Mouse (Mus musculus) liver, embryonic 11.5 days (tissue): Measurements from ENCODE around the gene Echs1. TPM values are rescaled to one million over a fixed set of nuclear protein-coding genes. Genes with fewer than 3 reads are reported as not detected.
"Not testable (repeated sequence)": the region's sequence is repeated elsewhere in the genome, so short reads cannot be mapped to it uniquely, and the experiment has no call there.

Experiments used
- ATAC-seq: fragments of 200-750 bp; cut with Nextera tagmentation; replicated peaks from 2 replicates; pipeline ENCODE4 v1.8.0; 2017; ENCODE audit warnings: moderate number of reproducible peaks, mild to moderate bottlenecking, moderate TSS enrichment, moderate library complexity; ENCODE audit not compliant: low FRiP score
- DNase-seq: peaks from one replicate; pipeline ENCODE4 v3.0.0-alpha.2; 2017; ENCODE audit warnings: low spot score
- H3K27ac ChIP-seq: fragments of 300-500 bp; sonication (generic); 2 replicates; pipeline ENCODE4 v1.5.1; 2014; ENCODE audit warnings: mild to moderate bottlenecking, low read depth, low read length, control low read depth
- H3K27me3 ChIP-seq: fragments of 300-500 bp; sonication (generic); replicated peaks from 2 replicates; pipeline ENCODE4 v1.6.1; 2014; ENCODE audit warnings: low read length, mixed read lengths; ENCODE audit not compliant: control insufficient read depth, insufficient read depth
- H3K36me3 ChIP-seq: fragments of 300-500 bp; sonication (generic); 2 replicates; pipeline ENCODE4 v1.6.1; 2014; ENCODE audit warnings: mild to moderate bottlenecking, low read length, moderate library complexity, mixed read lengths; ENCODE audit not compliant: control insufficient read depth, insufficient read depth
- H3K4me1 ChIP-seq: fragments of 300-500 bp; sonication (generic); replicated peaks from 2 replicates; pipeline ENCODE4 v1.6.1; 2014; ENCODE audit warnings: low read length, mixed read lengths; ENCODE audit not compliant: control insufficient read depth, insufficient read depth
- H3K4me2 ChIP-seq: fragments of 300-500 bp; sonication (generic); 2 replicates; pipeline ENCODE4 v1.6.1; 2014; ENCODE audit warnings: mild to moderate bottlenecking, control low read depth, moderate library complexity
- H3K4me3 ChIP-seq: fragments of 300-500 bp; sonication (generic); 2 replicates; pipeline ENCODE4 v1.5.1; 2014; ENCODE audit warnings: low read depth, low read length, control low read depth
- H3K9ac ChIP-seq: fragments of 300-500 bp; sonication (generic); 2 replicates; pipeline ENCODE4 v1.6.1; 2014; ENCODE audit warnings: low read depth, low read length, control low read depth
- H3K9me3 ChIP-seq: fragments of 300-500 bp; sonication (generic); 2 replicates; pipeline ENCODE4 v1.6.1; 2016; ENCODE audit warnings: low read length, inconsistent platforms, mixed read lengths; ENCODE audit not compliant: control insufficient read depth
- WGBS: fragments of 180-500 bp; shearing (Covaris S2); extraction: QIAGEN DNeasy Blood & Tissue Kit; methylation state at CpG from one replicate; pipeline ENCODE4 v1.1.7; 2014; 5-methylcytosine and 5-hydroxymethylcytosine counted together
- polyA plus RNA-seq: library from polyadenylated mRNA; unstranded; fragments of >200 nt; fragmentation: Nextera tagmentation; extraction: Ambion mirVana; gene quantifications from 2 replicates; pipeline ENCODE4 v1.2.1, GENCODE M21; 2014

The Echs1 gene
- polyA plus RNA-seq, 1 experiment from 2014 or later, result 119 TPM

- peak overlapping the region; percentile 80 for H3K9ac ChIP-seq
- DNase-seq, result no peak
- H3K36me3 ChIP-seq, result no peaks in the 10 kb centered on the region
- no peak for ATAC-seq
- no peaks in the 10 kb centered on the region for H3K4me1 ChIP-seq
- H3K4me3 ChIP-seq, result peak overlapping the region; percentile 60
- H3K4me2 ChIP-seq, result peak overlapping the region; percentile 80
- no peaks in the 10 kb centered on the region for H3K9me3 ChIP-seq
- under 1% methylated on average over 8 of the region's 8 CpGs for WGBS
- no peaks in the 10 kb centered on the region for H3K27me3 ChIP-seq
- H3K27ac ChIP-seq, result peak overlapping the region; percentile 65
Observed at GRCm38 (mm10) chr7:140138021-140138310, 21.7 kb upstream of the Echs1 start.

- ATAC-seq (peak; percentile 97), DNase-seq (peak; percentile 97)
- H3K4me3 ChIP-seq, result peak within 1 kb of the TSS; percentile 60
- no peaks in the 10 kb centered on the region for H3K27me3 ChIP-seq
- H3K27ac ChIP-seq, result peak within 1 kb of the TSS; percentile 65
- no peaks in the 10 kb centered on the region for H3K36me3 ChIP-seq
- no peaks in the 10 kb centered on the region for H3K4me1 ChIP-seq
- peak within 1 kb of the TSS; percentile 80 for H3K4me2 ChIP-seq
- no peaks in the 10 kb centered on the region for H3K9me3 ChIP-seq
- H3K9ac ChIP-seq, result peak within 1 kb of the TSS; percentile 80
- whole genome bisulfite sequencing, result 2% methylated on average over 39 of the region's 39 CpGs
Observed at GRCm38 (mm10) chr7:140137135-140138020, 21.1 kb upstream of the Echs1 start, which contains the start of gene Mtg1. Mtg1 (plus strand) TSS chr7:140137564.

- no peak overlapping the region for H3K27ac ChIP-seq
- no peak overlapping the region for H3K4me2 ChIP-seq
- H3K4me1 ChIP-seq, result no peaks in the 10 kb centered on the region
- DNase-seq, result no peak
- no peak for ATAC-seq
- no peak overlapping the region for H3K4me3 ChIP-seq
- WGBS, result 75% methylated on average over 5 of the region's 5 CpGs
- H3K9me3 ChIP-seq, result no peaks in the 10 kb centered on the region
- no peak overlapping the region for H3K9ac ChIP-seq
- no peaks in the 10 kb centered on the region for H3K36me3 ChIP-seq
- no peaks in the 10 kb centered on the region for H3K27me3 ChIP-seq
Observed at GRCm38 (mm10) chr7:140135106-140135770, 19.0 kb upstream of the Echs1 start.

DNA sequence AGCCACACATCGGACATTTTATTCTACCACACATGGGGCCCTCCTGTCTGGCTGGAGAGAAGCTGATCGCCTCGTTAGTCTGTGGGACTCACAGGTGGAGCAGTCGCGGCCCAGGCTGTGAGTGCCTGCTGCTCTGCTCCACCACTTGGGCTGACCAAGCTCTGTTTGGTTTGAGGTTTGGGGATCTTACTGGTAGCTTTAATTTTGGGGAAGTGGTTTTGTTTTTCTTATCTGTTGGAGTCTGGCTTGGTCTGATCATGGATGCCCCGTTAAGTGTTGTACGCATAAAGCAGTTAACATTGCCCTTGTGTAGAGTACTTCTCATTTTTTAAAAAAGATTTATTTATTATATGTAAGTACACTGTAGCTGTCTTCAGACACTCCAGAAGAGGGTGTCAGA is 17.8 kb upstream of the Echs1 start:
- not testable (repeated sequence) for H3K9me3 ChIP-seq, H3K27ac ChIP-seq, H3K36me3 ChIP-seq, H3K9ac ChIP-seq, H3K4me3 ChIP-seq, ATAC-seq, H3K27me3 ChIP-seq, H3K4me2 ChIP-seq, DNase-seq, H3K4me1 ChIP-seq
- WGBS, result 64% methylated on average over 5 of the region's 7 CpGs

- not testable (repeated sequence) for H3K27ac ChIP-seq, H3K4me3 ChIP-seq, DNase-seq, H3K9ac ChIP-seq, H3K4me1 ChIP-seq, ATAC-seq, H3K27me3 ChIP-seq, H3K36me3 ChIP-seq, H3K4me2 ChIP-seq, H3K9me3 ChIP-seq
- WGBS, result 80% methylated on average over 6 of the region's 7 CpGs
Observed at GRCm38 (mm10) chr7:140132184-140132583, 15.9 kb upstream of the Echs1 start.

- H3K4me1 ChIP-seq, result peaks cover 3% of the 10 kb centered on the region
- no peak overlapping the region for H3K9ac ChIP-seq
- H3K4me3 ChIP-seq, result no peak overlapping the region
- ATAC-seq (no peak), DNase-seq (no peak)
- 50% methylated on average over 2 of the region's 2 CpGs for WGBS
- no peaks in the 10 kb centered on the region for H3K36me3 ChIP-seq
- no peak overlapping the region for H3K27ac ChIP-seq
- H3K4me2 ChIP-seq, result no peak overlapping the region
- H3K27me3 ChIP-seq, result no peaks in the 10 kb centered on the region
- H3K9me3 ChIP-seq, result no peaks in the 10 kb centered on the region
Observed at GRCm38 (mm10) chr7:140127911-140128310, 11.6 kb upstream of the Echs1 start.

GRCm38 (mm10) chr7:140126934-140127333 is 10.7 kb upstream of the Echs1 start:
- no peaks in the 10 kb centered on the region for H3K27me3 ChIP-seq
- H3K4me3 ChIP-seq, result no peak overlapping the region
- no peaks in the 10 kb centered on the region for H3K36me3 ChIP-seq
- H3K27ac ChIP-seq, result no peak overlapping the region
- peak overlapping the region; percentile 19 for H3K4me2 ChIP-seq
- DNase-seq (no peak), ATAC-seq (no peak)
- H3K4me1 ChIP-seq, result peaks cover 3% of the 10 kb centered on the region
- 82% methylated on average over 3 of the region's 3 CpGs for WGBS
- no peak overlapping the region for H3K9ac ChIP-seq
- no peaks in the 10 kb centered on the region for H3K9me3 ChIP-seq

- H3K4me1 ChIP-seq, result peaks cover 3% of the 10 kb centered on the region
- 5% methylated on average over 5 of the region's 5 CpGs for WGBS
- 0 out of 2 replicates have a peak overlapping the region, but pooled peaks have one; percentile 43 for H3K27ac ChIP-seq
- ATAC-seq (peak; percentile 4; the same call in 1 of the 2 replicates), DNase-seq (no peak)
- peak overlapping the region; percentile 86 for H3K4me3 ChIP-seq
- no peaks in the 10 kb centered on the region for H3K27me3 ChIP-seq
- peak overlapping the region; percentile 95 for H3K4me2 ChIP-seq
- no peaks in the 10 kb centered on the region for H3K9me3 ChIP-seq
- peak overlapping the region; percentile 88 for H3K9ac ChIP-seq
- no peaks in the 10 kb centered on the region for H3K36me3 ChIP-seq
Observed at GRCm38 (mm10) chr7:140126022-140126350, 9.7 kb upstream of the Echs1 start.
